Mouse (Mus musculus): ENCODE measurements around the gene Gm5134. TPM values are rescaled to one million over a fixed set of nuclear protein-coding genes. Genes with fewer than 3 reads are reported as not detected.

The Gm5134 gene
- polyA plus RNA-seq, 1 experiment from 2014 or later, result 0.17 TPM

DNA sequence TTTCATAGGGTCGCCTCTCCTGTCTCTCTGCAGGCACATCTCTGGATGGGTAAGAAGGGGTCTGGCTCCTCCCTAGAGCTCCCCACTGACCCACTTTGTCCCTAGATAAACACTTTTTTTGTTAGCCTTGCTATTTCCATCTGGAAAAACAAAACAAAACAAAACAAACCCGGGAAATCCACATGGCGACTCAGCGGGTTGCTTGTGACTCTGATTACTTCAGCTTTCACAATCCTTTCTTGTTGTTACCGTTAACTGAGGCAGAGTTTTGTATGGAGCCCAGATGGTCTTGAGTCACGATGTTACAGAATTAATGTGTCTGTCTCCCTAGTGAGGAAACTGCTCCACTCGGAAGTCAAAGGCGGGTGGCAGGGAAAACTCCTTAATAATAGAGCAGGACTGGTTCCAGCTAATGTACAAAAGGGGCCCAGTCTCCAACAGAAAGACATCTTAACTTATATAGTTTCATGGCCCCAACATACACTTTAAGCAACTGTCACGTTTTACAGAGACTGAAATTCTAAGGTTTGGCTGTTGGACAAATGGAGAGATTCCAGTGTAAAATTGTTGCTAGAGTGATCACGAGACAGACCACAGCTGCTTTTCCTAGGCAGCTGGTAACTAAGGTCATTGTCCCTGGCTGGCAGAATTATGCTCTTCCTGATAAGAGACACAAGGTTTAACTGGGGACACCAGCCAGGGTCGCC lies 10.1 kb upstream of the Gm5134 start:
- H3K27ac ChIP-seq (replicated peaks; ENCODE audit: low read depth, low read length), result 0 out of 2 replicates have a peak overlapping the region, but pooled peaks have one; percentile 18
- H3K4me1 ChIP-seq (ENCODE audit: control insufficient read depth, insufficient read depth, low read length), result no peaks in the 10 kb centered on the region
- no peaks in the 10 kb centered on the region for H3K9me3 ChIP-seq (ENCODE audit: control insufficient read depth, low read length)
- H3K4me3 ChIP-seq (ENCODE audit: low read depth, low read length), result no peak overlapping the region
- ATAC-seq (ENCODE audit: low read depth) (no peak), DNase-seq (ENCODE audit: low spot score) (no peak)
- H3K4me2 ChIP-seq (ENCODE audit: low read depth, low read length), result no peak overlapping the region
- H3K9ac ChIP-seq (ENCODE audit: low read depth, low read length), result no peak overlapping the region
- no peaks in the 10 kb centered on the region for H3K36me3 ChIP-seq (ENCODE audit: control insufficient read depth, insufficient read depth, low read length)
- WGBS, result 27% methylated on average over 11 of the region's 11 CpGs
- no peaks in the 10 kb centered on the region for H3K27me3 ChIP-seq (replicated peaks; ENCODE audit: control insufficient read depth, insufficient read depth, low read length)

GRCm38 (mm10) chr10:75945213-75945612 lies 9.1 kb upstream of the Gm5134 start:
- no peak overlapping the region for H3K9ac ChIP-seq (ENCODE audit: low read depth, low read length)
- H3K4me3 ChIP-seq (ENCODE audit: low read depth, low read length), result no peak overlapping the region
- H3K36me3 ChIP-seq (ENCODE audit: control insufficient read depth, insufficient read depth, low read length), result no peaks in the 10 kb centered on the region
- H3K9me3 ChIP-seq (ENCODE audit: control insufficient read depth, low read length), result no peaks in the 10 kb centered on the region
- H3K4me2 ChIP-seq (ENCODE audit: low read depth, low read length), result no peak overlapping the region
- H3K4me1 ChIP-seq (ENCODE audit: control insufficient read depth, insufficient read depth, low read length), result no peaks in the 10 kb centered on the region
- no peak overlapping the region for H3K27ac ChIP-seq (replicated peaks; ENCODE audit: low read depth, low read length)
- 87% methylated on average over 7 of the region's 7 CpGs for WGBS
- no peaks in the 10 kb centered on the region for H3K27me3 ChIP-seq (replicated peaks; ENCODE audit: control insufficient read depth, insufficient read depth, low read length)
- DNase-seq (ENCODE audit: low spot score) (no peak), ATAC-seq (ENCODE audit: low read depth) (no peak)

GRCm38 (mm10) chr10:75945896-75946295 lies 8.4 kb upstream of the Gm5134 start:
- no peak overlapping the region for H3K4me3 ChIP-seq (ENCODE audit: low read depth, low read length)
- no peak overlapping the region for H3K27ac ChIP-seq (replicated peaks; ENCODE audit: low read depth, low read length)
- H3K36me3 ChIP-seq (ENCODE audit: control insufficient read depth, insufficient read depth, low read length), result no peaks in the 10 kb centered on the region
- H3K4me1 ChIP-seq (ENCODE audit: control insufficient read depth, insufficient read depth, low read length), result 0 out of 2 replicates have a peak, but pooled peaks cover 6% of the 10 kb centered on the region
- no peaks in the 10 kb centered on the region for H3K27me3 ChIP-seq (replicated peaks; ENCODE audit: control insufficient read depth, insufficient read depth, low read length)
- no peak overlapping the region for H3K4me2 ChIP-seq (ENCODE audit: low read depth, low read length)
- H3K9me3 ChIP-seq (ENCODE audit: control insufficient read depth, low read length), result no peaks in the 10 kb centered on the region
- WGBS, result 75% methylated on average over 7 of the region's 7 CpGs
- H3K9ac ChIP-seq (ENCODE audit: low read depth, low read length), result no peak overlapping the region
- ATAC-seq (ENCODE audit: low read depth) (no peak), DNase-seq (ENCODE audit: low spot score) (no peak)

DNA sequence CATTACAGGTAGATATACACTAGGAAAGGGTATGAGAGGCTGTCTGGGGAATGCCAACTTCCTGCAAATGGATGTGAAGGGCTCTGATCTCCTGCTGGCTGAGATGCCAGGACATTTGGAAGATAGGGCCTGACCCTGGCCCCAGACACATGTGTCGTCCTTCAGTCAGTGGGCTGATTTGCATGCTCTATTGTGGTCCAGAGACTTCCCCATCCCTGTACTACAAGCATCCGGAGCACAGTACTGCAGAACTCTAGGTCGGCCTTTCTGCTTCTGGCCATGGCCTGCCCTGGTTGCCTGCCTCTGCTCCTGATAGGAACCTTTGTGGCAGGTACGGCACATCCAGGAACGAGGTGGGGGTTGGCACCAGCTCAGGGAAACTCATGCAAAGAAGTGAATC lies 6.2 kb upstream of the Gm5134 start:
- H3K36me3 ChIP-seq (ENCODE audit: control insufficient read depth, insufficient read depth, low read length), result no peaks in the 10 kb centered on the region
- ATAC-seq (ENCODE audit: low read depth) (no peak), DNase-seq (ENCODE audit: low spot score) (no peak)
- H3K4me1 ChIP-seq (ENCODE audit: control insufficient read depth, insufficient read depth, low read length), result 0 out of 2 replicates have a peak, but pooled peaks cover 7% of the 10 kb centered on the region
- no peaks in the 10 kb centered on the region for H3K9me3 ChIP-seq (ENCODE audit: control insufficient read depth, low read length)
- WGBS, result 79% methylated on average over 5 of the region's 5 CpGs
- no peak overlapping the region for H3K4me2 ChIP-seq (ENCODE audit: low read depth, low read length)
- no peak overlapping the region for H3K4me3 ChIP-seq (ENCODE audit: low read depth, low read length)
- H3K27ac ChIP-seq (replicated peaks; ENCODE audit: low read depth, low read length), result no peak overlapping the region
- no peak overlapping the region for H3K9ac ChIP-seq (ENCODE audit: low read depth, low read length)
- no peaks in the 10 kb centered on the region for H3K27me3 ChIP-seq (replicated peaks; ENCODE audit: control insufficient read depth, insufficient read depth, low read length)

DNA sequence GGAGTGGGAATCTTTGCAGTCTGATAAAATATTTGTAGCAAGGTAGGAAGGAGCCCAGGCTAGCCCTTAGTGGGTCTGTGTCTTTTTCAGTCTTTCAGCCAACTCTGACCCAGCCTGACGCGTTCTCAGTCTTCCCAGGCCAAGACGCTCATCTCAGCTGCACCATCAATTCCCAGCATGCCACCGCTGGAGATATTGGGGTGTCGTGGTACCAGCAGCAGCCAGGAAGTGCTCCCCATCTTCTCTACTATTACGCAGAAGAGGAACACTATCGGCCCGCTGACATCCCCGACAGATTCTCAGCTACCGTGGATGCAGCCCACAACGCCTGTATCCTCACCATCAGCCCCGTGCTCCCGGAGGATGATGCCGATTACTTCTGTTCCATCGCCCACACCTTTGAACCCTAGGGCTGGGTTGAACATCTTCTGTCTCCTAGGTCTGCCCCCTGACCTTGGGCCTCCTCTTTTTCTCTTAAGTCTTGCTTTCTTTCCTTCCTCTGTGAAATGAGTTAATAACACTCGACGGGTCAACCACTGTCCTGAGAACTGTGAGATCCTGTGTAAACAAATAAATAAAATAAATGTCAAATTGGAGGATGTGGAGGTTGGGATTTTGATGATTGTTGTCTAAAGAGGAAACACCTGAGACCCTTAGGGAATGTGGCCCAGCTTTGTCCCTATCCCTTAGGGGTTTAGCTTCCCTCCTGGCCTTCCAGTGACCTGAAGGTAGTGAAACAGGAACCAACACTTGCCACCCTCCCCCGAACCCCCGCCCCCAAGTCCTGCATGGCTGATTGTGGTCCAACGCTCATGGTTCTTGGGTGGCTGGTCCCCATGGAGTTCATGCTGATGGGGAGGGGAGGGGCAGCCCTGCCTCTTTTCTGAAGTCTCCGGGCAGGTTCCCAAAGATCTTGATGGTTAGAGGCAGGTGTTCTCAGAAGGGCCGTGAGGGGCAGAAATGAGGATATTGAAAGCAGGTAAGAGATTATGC lies 5.0 kb upstream of the Gm5134 start:
- Histone ChIP-seq H3K4me2 (ENCODE audit: low read depth, low read length) (no peak overlapping the region), H3K27ac (replicated peaks; ENCODE audit: low read depth, low read length) (no peak overlapping the region), H3K9me3 (ENCODE audit: control insufficient read depth, low read length) (no peaks in the 10 kb centered on the region), H3K4me3 (ENCODE audit: low read depth, low read length) (no peak overlapping the region), H3K9ac (ENCODE audit: low read depth, low read length) (no peak overlapping the region), H3K27me3 (replicated peaks; ENCODE audit: control insufficient read depth, insufficient read depth, low read length) (no peaks in the 10 kb centered on the region), H3K4me1 (ENCODE audit: control insufficient read depth, insufficient read depth, low read length) (0 out of 2 replicates have a peak, but pooled peaks cover 7% of the 10 kb centered on the region), H3K36me3 (ENCODE audit: control insufficient read depth, insufficient read depth, low read length) (no peaks in the 10 kb centered on the region)
- 76% methylated on average over 22 of the region's 22 CpGs for WGBS
- DNase-seq (ENCODE audit: low spot score), result no peak
- no peak; the same call in 1 of the 2 replicates for ATAC-seq (ENCODE audit: low read depth)

- peak; percentile 48 for DNase-seq (ENCODE audit: low spot score)
- 3% methylated on average over 19 of the region's 23 CpGs for WGBS
Measured at GRCm38 (mm10) chr10:75950791-75951210, 3.5 kb upstream of the Gm5134 start.

DNA sequence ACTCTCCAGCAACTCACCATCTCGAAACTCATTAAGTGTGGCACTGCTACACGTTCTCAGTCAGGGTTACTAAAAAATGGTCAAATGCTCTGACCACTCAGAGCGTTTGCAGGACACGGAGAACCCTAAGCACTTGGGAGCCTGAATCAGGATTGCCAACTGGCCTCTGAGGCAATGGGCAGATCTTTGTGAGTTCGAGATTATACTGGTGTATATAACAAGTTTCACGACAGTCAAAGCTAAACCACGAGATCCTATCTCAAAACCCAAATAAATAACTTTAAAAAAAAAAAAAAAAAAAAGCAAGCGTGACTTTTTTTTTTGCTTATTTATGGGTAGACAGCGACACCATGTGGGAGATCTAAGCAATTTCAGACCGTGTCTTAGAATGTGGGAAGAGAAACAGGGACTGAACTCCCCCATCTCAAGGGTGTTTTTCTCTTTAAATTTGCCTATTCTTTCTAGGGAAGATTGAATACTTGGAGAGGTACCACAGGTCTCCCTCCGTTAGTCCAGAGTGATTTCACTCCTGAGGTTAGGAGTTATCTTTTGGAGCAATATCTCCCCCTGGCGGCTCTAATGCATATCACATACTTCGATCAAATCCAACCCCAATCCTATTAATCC lies 2.8 kb upstream of the Gm5134 start:
- DNase-seq (ENCODE audit: low spot score), result peak; percentile 65
- H3K9ac ChIP-seq (ENCODE audit: low read depth, low read length), result peak overlapping the region; percentile 67
- H3K4me3 ChIP-seq (ENCODE audit: low read depth, low read length), result peak overlapping the region; percentile 44
- no peaks in the 10 kb centered on the region for H3K36me3 ChIP-seq (ENCODE audit: control insufficient read depth, insufficient read depth, low read length)
- 0 out of 2 replicates have a peak, but pooled peaks cover 4% of the 10 kb centered on the region for H3K27me3 ChIP-seq (replicated peaks; ENCODE audit: control insufficient read depth, insufficient read depth, low read length)
- H3K27ac ChIP-seq (replicated peaks; ENCODE audit: low read depth, low read length), result no peak overlapping the region
- H3K4me1 ChIP-seq (ENCODE audit: control insufficient read depth, insufficient read depth, low read length), result 0 out of 2 replicates have a peak, but pooled peaks cover 7% of the 10 kb centered on the region
- ATAC-seq (ENCODE audit: low read depth), result no peak; the same call in 1 of the 2 replicates
- peak overlapping the region; percentile 94 for H3K4me2 ChIP-seq (ENCODE audit: low read depth, low read length)
- 5% methylated on average over 13 of the region's 13 CpGs for WGBS
- no peaks in the 10 kb centered on the region for H3K9me3 ChIP-seq (ENCODE audit: control insufficient read depth, low read length)

More at GRCm38 (mm10) chr10:75950791-75951210, 3.5 kb upstream of the Gm5134 start:
- Histone ChIP-seq H3K36me3 (ENCODE audit: control insufficient read depth, insufficient read depth, low read length) (no peaks in the 10 kb centered on the region), H3K9ac (ENCODE audit: low read depth, low read length) (peak overlapping the region; percentile 67), H3K27ac (replicated peaks; ENCODE audit: low read depth, low read length) (no peak overlapping the region), H3K9me3 (ENCODE audit: control insufficient read depth, low read length) (no peaks in the 10 kb centered on the region), H3K4me2 (ENCODE audit: low read depth, low read length) (peak overlapping the region; percentile 94), H3K4me3 (ENCODE audit: low read depth, low read length) (peak overlapping the region; percentile 44), H3K4me1 (ENCODE audit: control insufficient read depth, insufficient read depth, low read length) (0 out of 2 replicates have a peak, but pooled peaks cover 7% of the 10 kb centered on the region), H3K27me3 (replicated peaks; ENCODE audit: control insufficient read depth, insufficient read depth, low read length) (0 out of 2 replicates have a peak, but pooled peaks cover 4% of the 10 kb centered on the region)
- peak; percentile 62 for ATAC-seq (ENCODE audit: low read depth)

- no peak for DNase-seq (ENCODE audit: low spot score)
- WGBS, result 89% methylated on average over 10 of the region's 10 CpGs
- Histone ChIP-seq H3K27ac (replicated peaks; ENCODE audit: low read depth, low read length) (no peak overlapping the region), H3K27me3 (replicated peaks; ENCODE audit: control insufficient read depth, insufficient read depth, low read length) (no peaks in the 10 kb centered on the region), H3K36me3 (ENCODE audit: control insufficient read depth, insufficient read depth, low read length) (no peaks in the 10 kb centered on the region), H3K4me1 (ENCODE audit: control insufficient read depth, insufficient read depth, low read length) (no peaks in the 10 kb centered on the region), H3K9me3 (ENCODE audit: control insufficient read depth, low read length) (no peaks in the 10 kb centered on the region), H3K4me2 (ENCODE audit: low read depth, low read length) (no peak overlapping the region), H3K9ac (ENCODE audit: low read depth, low read length) (no peak overlapping the region), H3K4me3 (ENCODE audit: low read depth, low read length) (no peak overlapping the region)
- ATAC-seq (ENCODE audit: low read depth), result no peak
Measured at GRCm38 (mm10) chr10:75973846-75974245, 19.5 kb downstream of the Gm5134 start.

All from embryonic facial prominence, embryonic 14.5 days (tissue).